Mouse (Mus musculus) testis, adult 2 months (tissue): ENCODE measurements around the gene Ppp4r2. TPM values are rescaled to one million over a fixed set of nuclear protein-coding genes. Genes with fewer than 3 reads are reported as not detected.
A peak's percentile ranks its signal among the peaks of the same experiment; 100 is the strongest.

Source experiments
- H3K27ac ChIP-seq: fragments of 200-500 bp; 2 replicates; pipeline ENCODE4 v1.5.1; 2012; ENCODE audit warnings: low read depth, low read length; ENCODE audit not compliant: control insufficient read depth, insufficient read depth
- H3K27me3 ChIP-seq: fragments of 200-500 bp; 2 replicates; pipeline ENCODE4 v1.6.1; 2012; ENCODE audit warnings: mild to moderate bottlenecking, low read length, moderate library complexity; ENCODE audit not compliant: control insufficient read depth, insufficient read depth
- H3K36me3 ChIP-seq: fragments of 200-500 bp; 2 replicates; pipeline ENCODE4 v1.6.1; 2012; ENCODE audit warnings: mild to moderate bottlenecking, low read length; ENCODE audit not compliant: control insufficient read depth, insufficient read depth
- H3K4me1 ChIP-seq: fragments of 200-500 bp; 2 replicates; pipeline ENCODE4 v1.6.1; 2012; ENCODE audit warnings: low read length; ENCODE audit not compliant: control insufficient read depth, insufficient read depth
- H3K4me3 ChIP-seq: fragments of 200-500 bp; 2 replicates; pipeline ENCODE4 v1.5.1; 2012; ENCODE audit warnings: low read depth, mild to moderate bottlenecking, low read length, moderate library complexity, mixed read lengths; ENCODE audit not compliant: control insufficient read depth
- CTCF ChIP-seq: fragments of 200-500 bp; IDR thresholded peaks from 2 replicates; pipeline ENCODE4 v1.5.1; 2012; ENCODE audit warnings: low read depth, mild to moderate bottlenecking, inconsistent platforms, low read length, moderate library complexity; ENCODE audit not compliant: control insufficient read depth, insufficient read depth, insufficient replicate concordance
- POLR2A ChIP-seq: fragments of 200-500 bp; IDR thresholded peaks from 2 replicates; pipeline ENCODE4 v1.6.1; 2012; ENCODE audit warnings: low read depth, mild to moderate bottlenecking, inconsistent platforms, low read length, moderate library complexity; ENCODE audit not compliant: control insufficient read depth
- polyA plus RNA-seq: library from polyadenylated mRNA; depleted of rRNA; stranded (reverse); fragments of >200 nt; gene quantifications from 2 replicates; pipeline ENCODE4 v1.2.3, GENCODE M21; 2012

Ppp4r2 gene
- polyA plus RNA-seq, 1 experiment = 43.6 TPM

GRCm38 (mm10) chr6:100829770-100830169, 3.7 kb upstream of the Ppp4r2 start:
- Histone ChIP-seq H3K4me1 (peaks cover 3% of the 10 kb centered on the region), H3K36me3 (no peaks in the 10 kb centered on the region), H3K27ac (no peak overlapping the region), H3K27me3 (no peaks in the 10 kb centered on the region), H3K4me3 (no peak overlapping the region)
- no peak for TF ChIP-seq CTCF

DNA sequence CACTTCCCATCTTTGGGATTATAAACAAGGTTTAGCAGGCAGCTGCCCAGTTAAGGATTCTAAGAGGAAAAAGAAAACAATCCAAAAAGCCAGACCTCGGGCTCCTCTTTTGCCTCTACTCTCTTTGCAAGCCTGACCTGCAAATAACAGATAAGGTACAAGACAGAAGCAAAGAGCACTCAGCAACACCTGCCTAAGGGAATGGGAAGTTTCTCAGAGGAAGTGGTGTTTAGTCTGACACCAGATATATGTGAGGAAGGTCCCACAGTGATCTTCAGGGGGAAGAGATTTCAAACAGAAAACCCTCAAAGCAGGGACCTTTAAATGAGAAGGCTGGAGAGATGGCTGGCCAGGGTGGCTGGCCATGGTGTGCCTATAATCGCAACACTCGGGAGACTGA, 2.2 kb upstream of the Ppp4r2 start:
- peaks cover 3% of the 10 kb centered on the region for H3K4me1 ChIP-seq
- H3K27ac ChIP-seq = no peak overlapping the region
- no peaks in the 10 kb centered on the region for H3K36me3 ChIP-seq
- no peak for TF ChIP-seq POLR2A
- TF ChIP-seq CTCF = no peak
- peak overlapping the region; percentile 44 for H3K4me3 ChIP-seq
- no peaks in the 10 kb centered on the region for H3K27me3 ChIP-seq

DNA sequence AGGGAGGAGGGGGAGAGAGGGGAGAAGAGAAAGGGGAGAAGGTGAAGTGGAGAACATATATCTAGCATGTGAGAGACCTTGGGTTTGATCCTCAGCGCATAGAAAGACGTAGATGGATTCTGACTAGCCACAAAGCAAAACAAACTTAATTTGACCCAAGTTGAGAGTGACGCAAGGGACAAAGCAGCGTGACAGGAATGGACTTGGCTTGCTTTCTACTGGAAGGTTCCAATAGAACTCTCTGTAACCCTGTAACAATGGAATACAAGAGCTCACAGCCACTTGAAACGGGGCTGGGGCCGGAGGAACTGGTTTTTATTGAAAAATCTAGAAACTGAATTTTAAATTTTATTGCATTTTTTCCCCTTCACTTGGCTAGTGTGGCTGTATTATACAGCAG, 1.7 kb upstream of the Ppp4r2 start:
- Histone ChIP-seq H3K27ac (no peak overlapping the region; the same call in 1 of the 2 replicates), H3K27me3 (no peaks in the 10 kb centered on the region), H3K4me1 (peaks cover 3% of the 10 kb centered on the region), H3K4me3 (peak overlapping the region; percentile 65), H3K36me3 (peaks cover 2% of the 10 kb centered on the region)
- TF ChIP-seq CTCF (no peak), POLR2A (no peak)

DNA sequence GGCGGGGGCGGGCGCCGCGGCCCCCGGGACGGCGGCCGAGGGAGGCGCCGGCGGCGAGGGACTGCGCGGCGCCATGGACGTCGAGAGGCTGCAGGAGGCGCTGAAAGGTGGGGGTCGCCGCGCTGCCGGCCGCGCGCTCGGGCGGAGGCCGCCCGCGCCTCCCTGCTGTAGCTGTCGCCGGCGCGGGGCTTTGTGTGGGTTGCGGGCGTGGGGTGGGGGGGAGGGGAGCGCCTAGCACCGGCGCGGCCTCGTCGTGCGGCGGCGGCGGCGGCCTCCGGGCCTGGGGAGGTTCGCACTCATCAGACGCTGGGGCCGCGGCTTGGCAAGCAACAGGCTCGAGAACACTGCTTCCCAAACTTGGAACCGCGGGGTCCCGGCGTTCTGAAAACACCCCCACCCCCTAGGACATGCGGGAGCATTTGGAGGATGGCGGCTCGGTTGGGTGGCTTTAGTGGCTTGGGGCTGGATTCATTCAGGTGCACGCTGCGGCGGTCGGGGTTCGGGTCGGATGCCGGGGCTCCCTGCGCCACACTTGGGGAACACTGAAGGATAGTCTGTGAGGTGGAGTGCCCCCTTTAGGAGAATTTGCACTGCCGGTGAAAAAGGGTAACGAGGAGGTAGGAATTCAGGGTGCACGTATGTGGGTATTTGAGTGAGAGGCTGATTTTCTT, 524 bp downstream of the Ppp4r2 start:
- TF ChIP-seq POLR2A = peak; percentile 40; the same call in 1 of the 2 replicates
- TF ChIP-seq CTCF = no peak
- Histone ChIP-seq H3K36me3 (peaks cover 4% of the 10 kb centered on the region), H3K4me3 (peak overlapping the region; percentile 79), H3K27ac (peak overlapping the region; percentile 8), H3K4me1 (peaks cover 3% of the 10 kb centered on the region), H3K27me3 (no peaks in the 10 kb centered on the region)

- Histone ChIP-seq H3K36me3 (peaks cover 4% of the 10 kb centered on the region), H3K27me3 (no peaks in the 10 kb centered on the region), H3K4me1 (peaks cover 3% of the 10 kb centered on the region), H3K4me3 (peak overlapping the region; percentile 84), H3K27ac (peak overlapping the region; percentile 53)
- TF ChIP-seq CTCF (no peak), POLR2A (no peak)
Observed at GRCm38 (mm10) chr6:100834489-100835160, 1.2 kb downstream of the Ppp4r2 start.

DNA sequence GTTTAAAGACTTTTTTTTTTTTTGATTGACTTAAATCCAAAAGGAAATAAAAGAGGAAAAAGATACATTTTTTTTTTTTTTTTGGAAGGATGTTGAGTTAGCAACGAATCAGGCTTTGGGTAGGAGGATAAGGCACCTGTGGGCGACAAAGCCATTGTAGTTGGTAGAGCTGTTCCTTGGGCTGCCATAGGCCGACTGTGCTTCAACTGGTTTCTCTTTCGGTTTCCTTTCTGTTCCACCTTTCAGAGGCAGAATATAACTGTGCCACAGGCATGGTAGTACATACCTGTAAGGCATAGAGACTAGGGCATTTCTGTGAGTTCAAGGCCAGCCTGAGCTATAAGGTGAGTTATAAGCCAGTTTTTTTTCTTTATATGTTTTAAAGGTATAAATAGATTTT, 11.6 kb downstream of the Ppp4r2 start:
- Histone ChIP-seq H3K27ac (no peak overlapping the region), H3K4me1 (no peaks in the 10 kb centered on the region), H3K27me3 (no peaks in the 10 kb centered on the region), H3K4me3 (no peak overlapping the region), H3K36me3 (no peaks in the 10 kb centered on the region; the same call in none of the 2 replicates)
- TF ChIP-seq CTCF = no peak
- TF ChIP-seq POLR2A = no peak

DNA sequence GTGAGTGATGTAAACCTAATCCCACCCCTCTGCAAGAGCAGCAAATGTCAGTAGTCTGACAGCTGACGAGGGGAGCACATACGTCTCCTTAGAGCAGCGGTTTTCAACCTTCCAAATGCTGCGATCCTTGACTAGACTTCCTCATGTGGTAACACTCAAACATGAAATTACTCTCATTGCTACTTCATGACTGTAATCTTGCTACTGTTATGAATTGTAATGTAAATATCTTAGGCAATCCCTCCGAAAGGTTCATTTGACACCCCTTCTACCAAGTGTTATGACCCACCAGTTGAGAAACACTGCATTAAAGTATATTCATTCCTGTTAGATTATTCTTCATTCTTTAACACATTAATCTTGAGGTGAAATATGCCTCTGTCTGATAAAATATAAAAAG, 13.8 kb downstream of the Ppp4r2 start:
- H3K36me3 ChIP-seq = peaks cover 2% of the 10 kb centered on the region; the same call in 1 of the 2 replicates

More for the DNA sequence above, 13.8 kb downstream of the Ppp4r2 start:
- no peaks in the 10 kb centered on the region for H3K27me3 ChIP-seq
- TF ChIP-seq CTCF (no peak), POLR2A (no peak)
- no peak overlapping the region for H3K4me3 ChIP-seq
- H3K4me1 ChIP-seq = peaks cover 2% of the 10 kb centered on the region; the same call in 1 of the 2 replicates
- no peak overlapping the region; the same call in 1 of the 2 replicates for H3K27ac ChIP-seq
